8 mouse cellular contexts compared by ENCODE assay signal in the genomic region with DNA sequence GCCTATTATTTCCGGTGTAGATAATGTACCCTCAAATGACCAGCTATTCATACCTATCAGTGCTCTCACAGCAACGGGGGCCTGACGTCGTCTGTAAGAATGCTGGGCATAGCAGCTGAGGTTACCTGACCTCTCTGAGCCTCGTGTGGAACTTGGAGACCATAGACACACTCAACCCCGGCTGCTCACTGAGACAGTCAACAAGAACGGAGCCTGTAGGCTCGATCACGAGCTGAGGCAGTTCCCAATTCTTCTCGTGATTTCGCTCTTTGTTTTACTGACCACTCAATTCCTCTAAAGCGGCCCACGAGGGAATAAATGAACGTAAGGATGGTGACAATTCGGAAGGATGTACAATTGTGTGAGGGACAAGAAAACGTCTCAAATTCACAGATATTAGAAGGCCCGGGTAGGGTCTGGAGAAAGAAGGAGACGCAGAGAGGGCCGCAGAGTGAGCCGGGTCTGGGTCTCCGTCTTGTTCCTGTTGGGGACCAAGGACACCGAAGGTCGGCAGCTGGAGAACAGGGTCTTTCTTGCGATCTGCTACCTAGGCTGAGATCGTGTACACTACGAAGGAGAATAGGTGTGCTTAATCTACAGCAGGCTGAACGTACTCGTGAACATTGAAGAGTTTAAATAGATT. TPM values are rescaled to one million over a fixed set of nuclear protein-coding genes. Genes with fewer than 3 reads are reported as not detected.
A peak's percentile ranks its signal among the peaks of the same experiment; 100 is the strongest.
DNase-seq lines count a peak whose midpoint lies in the region; ATAC-seq lines count a peak whose summit lies in the region.

No protein-coding gene starts in this region.

- peak overlapping the region; percentile 58 for H3K9ac ChIP-seq in hindbrain, embryonic 11.5 days (ENCODE audit: low read depth, low read length)

- peak overlapping the region; percentile 59 for H3K4me2 ChIP-seq in hindbrain, embryonic 11.5 days (replicated peaks; ENCODE audit: low read depth, low read length)

- H3K4me1 ChIP-seq in hindbrain, embryonic 11.5 days (replicated peaks; ENCODE audit: control insufficient read depth, insufficient read depth, low read length): 0 out of 2 replicates have a peak, but pooled peaks cover 3% of the 10 kb centered on the region

- WGBS in hindbrain, embryonic 11.5 days: under 1% methylated on average over 28 of the region's 28 CpGs
- WGBS in macrophage (ENCODE audit: missing documents): 2% methylated on average over 28 of the region's 28 CpGs

- H3K36me3 ChIP-seq in hindbrain, embryonic 11.5 days (ENCODE audit: control insufficient read depth, insufficient read depth, low read length): no peaks in the 10 kb centered on the region
- no peaks in the 10 kb centered on the region for H3K36me3 ChIP-seq in macrophage (ENCODE audit: inconsistent target)

- H3K27ac ChIP-seq in hindbrain, embryonic 11.5 days (ENCODE audit: low read depth, low read length): peak overlapping the region; percentile 80
- peak overlapping the region; percentile 94 for H3K27ac ChIP-seq in macrophage

- H3K79me2 ChIP-seq in macrophage (ENCODE audit: inconsistent target): no peaks in the 10 kb centered on the region

- ATAC-seq in frontal cortex, adult (ENCODE audit: low TSS enrichment): peak; percentile 22; the same call in 1 of the 2 replicates
- peak; percentile 45; the same call in 1 of the 2 replicates for ATAC-seq in hindbrain, embryonic 11.5 days (ENCODE audit: low FRiP score)

- H3K4me3 ChIP-seq in hindbrain, embryonic 11.5 days (ENCODE audit: low read depth, low read length): peak overlapping the region; percentile 50
- peak overlapping the region; percentile 54 for H3K4me3 ChIP-seq in macrophage (ENCODE audit: inconsistent target)

- DNase-seq in MN1 (ENCODE audit: low spot score): peak; percentile 87
- peak; percentile 68 for DNase-seq in c-Kit-positive CD71-negative TER-119-negative erythroid progenitor cells, embryonic 14.5 days (ENCODE audit: low read depth)
- DNase-seq in hindbrain, embryonic 11.5 days (ENCODE audit: low spot score): peak; percentile 80
- peak; percentile 63 to 74 for DNase-seq in left cerebral cortex, adult 8-10 months (ENCODE audit: low spot score in 2 of 2)
- DNase-seq in right cerebral cortex, postnatal 10 days (ENCODE audit: low spot score in 2 of 2): peak; percentile 74 to 80
- no peak for DNase-seq in natural killer cell, adult 2 months (ENCODE audit: low spot score in 2 of 2)

- H3K9me3 ChIP-seq in hindbrain, embryonic 11.5 days (ENCODE audit: control insufficient read depth, low read length): no peaks in the 10 kb centered on the region

- H3K27me3 ChIP-seq in hindbrain, embryonic 11.5 days (ENCODE audit: control insufficient read depth, insufficient read depth, low read length): no peaks in the 10 kb centered on the region

RNA-seq across cellular contexts. Expression of a gene that starts 15.0 kb away (rescaled TPM):
- polyA plus RNA-seq in hindbrain, embryonic 11.5 days (2014; fragmentation: Nextera tagmentation; extraction: Ambion mirVana): 1,074 and 1,099 TPM in 2 replicates
- 100 to 1,000 TPM; 799 to 904 (median 900) TPM for total RNA-seq in left cerebral cortex, adult 8-10 months (2022)
- 100 to 1,000 TPM in 23 of 26 experiments, 10 to 100 TPM in 3; 63.9 to 507 (median 213) TPM for total RNA-seq in macrophage (2018; cell fraction: chromatin; rRNA removed)
- 1,000 to 10,000 TPM in 21 of 26 experiments, 100 to 1,000 TPM in 5; 601 to 2,041 (median 1,305) TPM for total RNA-seq in macrophage (2018; cell fraction: cytosol; rRNA removed)
- total RNA-seq in macrophage (2018; cell fraction: nucleus; rRNA removed): 100 to 1,000 TPM; 220 to 953 (median 671) TPM
- 431 to 1,072 TPM (median 940 TPM) in 3 replicates for polyA plus RNA-seq in macrophage (2018)

RNA-seq across cellular contexts. Expression of a gene that starts 15.9 kb away (rescaled TPM):
- 0.59 TPM in 1 of 2 replicates, not detected in the other for polyA plus RNA-seq in hindbrain, embryonic 11.5 days (2014; fragmentation: Nextera tagmentation; extraction: Ambion mirVana)
- total RNA-seq in left cerebral cortex, adult 8-10 months (2022): under 1 TPM in 2 of 4 experiments, not detected in 2; 0.39 to 0.51 TPM
- 1 to 10 TPM in 20 of 26 experiments, under 1 TPM in 5, not detected in 1; 0.41 to 6.7 (median 1.5) TPM for total RNA-seq in macrophage (2018; cell fraction: chromatin; rRNA removed)
- total RNA-seq in macrophage (2018; cell fraction: cytosol; rRNA removed): under 1 TPM in 20 of 26 experiments, not detected in 6; 0.05 to 0.63 (median 0.18) TPM
- 10 to 100 TPM in 1 of 26 experiments, 1 to 10 TPM in 18, under 1 TPM in 4, not detected in 3; 0.60 to 10.9 (median 2.2) TPM for total RNA-seq in macrophage (2018; cell fraction: nucleus; rRNA removed)
- not detected in 3 replicates for polyA plus RNA-seq in macrophage (2018)

RNA-seq across cellular contexts. Expression of a gene that starts 28.9 kb away (rescaled TPM):
- polyA plus RNA-seq in hindbrain, embryonic 11.5 days (2014; fragmentation: Nextera tagmentation; extraction: Ambion mirVana): 10.4 and 12.5 TPM in 2 replicates
- 10 to 100 TPM in 3 of 4 experiments, 1 to 10 TPM in 1; 9.4 to 12.9 (median 11.7) TPM for total RNA-seq in left cerebral cortex, adult 8-10 months (2022)
- 10 to 100 TPM in 21 of 26 experiments, 1 to 10 TPM in 5; 4.6 to 34.3 (median 17.3) TPM for total RNA-seq in macrophage (2018; cell fraction: chromatin; rRNA removed)
- total RNA-seq in macrophage (2018; cell fraction: cytosol; rRNA removed): 10 to 100 TPM in 6 of 26 experiments, 1 to 10 TPM in 20; 5.1 to 12.6 (median 8.3) TPM
- total RNA-seq in macrophage (2018; cell fraction: nucleus; rRNA removed): 10 to 100 TPM in 10 of 26 experiments, 1 to 10 TPM in 16; 5.9 to 22.3 (median 9.2) TPM
- 6.9 to 16.2 TPM (median 11.8 TPM) in 3 replicates for polyA plus RNA-seq in macrophage (2018)

RNA-seq across cellular contexts. Expression of a gene that starts 36.3 kb away (rescaled TPM):
- 30.1 and 30.8 TPM in 2 replicates for polyA plus RNA-seq in hindbrain, embryonic 11.5 days (2014; fragmentation: Nextera tagmentation; extraction: Ambion mirVana)
- 10 to 100 TPM; 81.9 to 94.4 (median 86.6) TPM for total RNA-seq in left cerebral cortex, adult 8-10 months (2022)
- 1 to 10 TPM in 13 of 26 experiments, under 1 TPM in 12, not detected in 1; 0.17 to 5.0 (median 1.0) TPM for total RNA-seq in macrophage (2018; cell fraction: chromatin; rRNA removed)
- total RNA-seq in macrophage (2018; cell fraction: cytosol; rRNA removed): 1 to 10 TPM; 1.5 to 8.9 (median 3.8) TPM
- total RNA-seq in macrophage (2018; cell fraction: nucleus; rRNA removed): 1 to 10 TPM; 1.1 to 8.5 (median 2.7) TPM
- polyA plus RNA-seq in macrophage (2018): 3.6 to 7.6 TPM (median 5.6 TPM) in 3 replicates

Comparison
In these comparisons a context has a peak if more than half of its experiments do, and no peak if none do; other contexts are left out.
1. DNase-seq: peak in MN1 (single experiment), c-Kit-positive CD71-negative TER-119-negative erythroid progenitor cells, embryonic 14.5 days (single experiment), hindbrain, embryonic 11.5 days (single experiment), left cerebral cortex, adult 8-10 months (2 of 2) and right cerebral cortex, postnatal 10 days (2 of 2); none in natural killer cell, adult 2 months (0 of 2).